Mouse (Mus musculus) layer of hippocampus, adult 9-11 months (tissue): Measurements from ENCODE around the gene Wasl.

Source experiments
- DNase-seq: peaks from one replicate; pipeline ENCODE4 v3.0.0; 2022

The Wasl gene

DNA sequence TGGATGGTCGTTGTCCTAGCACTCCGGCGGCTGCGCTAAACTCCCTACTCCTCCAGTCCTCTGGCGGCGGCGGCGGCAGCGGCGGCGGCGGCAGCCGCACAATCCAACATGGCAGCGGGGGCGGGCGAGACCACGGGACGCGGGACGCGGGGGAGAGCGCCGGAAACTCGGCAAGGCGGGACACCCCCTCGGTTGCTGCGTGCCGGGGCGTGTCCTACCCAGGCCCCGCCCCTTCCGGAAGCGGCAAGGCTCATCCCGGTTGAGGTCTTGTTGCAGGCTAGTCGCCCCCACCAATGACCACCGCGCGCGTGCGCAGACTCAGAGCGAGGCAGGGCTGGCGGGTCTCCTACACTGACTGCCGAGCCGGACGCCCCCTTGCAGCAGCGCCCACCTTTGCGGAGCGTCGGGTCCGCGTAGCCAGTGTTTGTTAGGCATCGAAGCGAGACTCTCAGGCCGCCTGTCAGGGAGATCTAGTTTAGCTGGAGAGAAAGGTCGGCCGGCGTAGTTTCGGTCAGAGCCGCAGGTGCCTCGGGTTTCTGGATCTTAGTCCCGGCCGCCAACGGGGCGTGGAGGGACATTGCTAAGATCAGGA lies at the start of gene Wasl:
Gene Wasl, minus strand, starts transcription at position 143 of the 592 bp plus-strand sequence.
- DNase-seq = peak; percentile 99

DNA sequence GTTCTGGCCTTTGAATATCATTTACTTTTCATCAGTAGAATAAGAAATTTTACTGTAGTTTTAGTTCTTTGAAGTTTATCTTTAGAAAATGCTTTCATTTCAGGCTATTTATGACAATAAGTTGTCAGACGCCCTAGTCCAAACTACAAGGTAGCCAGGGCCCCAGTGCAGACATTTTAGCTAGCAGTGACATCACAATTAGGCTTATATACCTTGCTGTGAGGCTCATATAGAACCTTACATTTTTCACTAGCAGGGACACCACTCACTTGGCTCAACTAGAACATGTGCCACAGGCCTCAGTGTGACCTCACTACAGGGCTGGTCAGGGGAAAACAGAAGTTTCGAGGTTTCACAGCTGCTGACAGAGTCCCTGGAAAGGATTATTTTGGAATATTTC lies 42.7 kb upstream of the Wasl start:
- no peak for DNase-seq

DNA sequence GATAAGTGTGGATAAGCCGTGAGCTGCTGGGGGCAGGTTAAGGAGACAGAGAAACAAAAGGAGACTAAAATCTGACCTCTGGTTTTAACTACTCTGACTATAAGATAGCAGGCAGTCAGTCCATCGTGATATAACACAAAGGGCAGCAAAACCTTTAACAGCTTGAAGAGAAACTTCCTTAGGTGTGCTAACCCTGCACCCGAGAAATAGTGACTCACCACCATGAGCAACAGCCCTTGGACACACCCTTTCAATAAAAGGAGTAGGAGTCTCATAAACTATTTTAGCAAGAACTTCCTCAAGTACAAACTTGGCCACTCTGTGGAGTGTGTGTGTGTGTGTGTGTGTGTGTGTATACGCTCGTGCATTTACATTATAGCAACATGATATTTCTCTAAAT lies 42.3 kb upstream of the Wasl start:
- DNase-seq = no peak

DNA sequence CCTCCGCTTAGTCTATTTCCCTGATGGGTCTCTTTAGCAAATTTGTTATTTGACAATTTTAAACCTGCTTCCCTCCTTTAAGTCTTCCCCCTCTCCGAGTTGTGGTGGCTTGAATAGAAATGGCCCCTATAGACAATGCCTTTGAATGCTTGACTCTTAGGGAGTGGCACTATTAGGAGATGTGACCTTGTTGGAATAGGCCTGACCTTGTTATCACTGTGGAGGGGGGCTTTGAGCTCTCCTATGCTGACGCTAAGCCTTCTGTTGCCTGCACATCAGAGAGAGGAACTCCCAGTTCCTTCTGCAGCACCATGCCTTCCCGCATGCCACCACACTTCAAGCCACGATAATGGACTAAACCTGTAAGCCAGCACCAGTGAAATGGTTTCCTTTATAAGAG lies 32.4 kb upstream of the Wasl start:
- no peak for DNase-seq

DNA sequence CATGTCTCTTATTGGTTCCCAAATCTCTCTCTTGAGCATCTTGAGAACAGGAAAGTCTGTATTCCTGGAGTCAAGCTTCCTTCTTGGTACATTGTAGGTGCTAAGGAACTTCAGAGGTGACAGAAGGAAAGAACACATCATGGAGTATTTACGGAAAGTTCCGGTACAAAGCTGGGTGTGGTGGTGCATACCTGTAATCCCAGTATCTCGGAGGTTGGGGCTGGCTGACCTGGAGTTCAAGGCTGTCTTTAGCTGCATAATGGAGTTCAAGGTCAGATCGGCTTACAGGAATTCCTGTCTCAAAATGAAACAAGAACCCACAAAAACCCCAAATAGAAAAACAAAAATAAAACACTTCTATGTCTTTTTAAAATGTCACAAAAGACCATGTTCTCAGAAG lies 31.3 kb upstream of the Wasl start:
- no peak for DNase-seq

DNA sequence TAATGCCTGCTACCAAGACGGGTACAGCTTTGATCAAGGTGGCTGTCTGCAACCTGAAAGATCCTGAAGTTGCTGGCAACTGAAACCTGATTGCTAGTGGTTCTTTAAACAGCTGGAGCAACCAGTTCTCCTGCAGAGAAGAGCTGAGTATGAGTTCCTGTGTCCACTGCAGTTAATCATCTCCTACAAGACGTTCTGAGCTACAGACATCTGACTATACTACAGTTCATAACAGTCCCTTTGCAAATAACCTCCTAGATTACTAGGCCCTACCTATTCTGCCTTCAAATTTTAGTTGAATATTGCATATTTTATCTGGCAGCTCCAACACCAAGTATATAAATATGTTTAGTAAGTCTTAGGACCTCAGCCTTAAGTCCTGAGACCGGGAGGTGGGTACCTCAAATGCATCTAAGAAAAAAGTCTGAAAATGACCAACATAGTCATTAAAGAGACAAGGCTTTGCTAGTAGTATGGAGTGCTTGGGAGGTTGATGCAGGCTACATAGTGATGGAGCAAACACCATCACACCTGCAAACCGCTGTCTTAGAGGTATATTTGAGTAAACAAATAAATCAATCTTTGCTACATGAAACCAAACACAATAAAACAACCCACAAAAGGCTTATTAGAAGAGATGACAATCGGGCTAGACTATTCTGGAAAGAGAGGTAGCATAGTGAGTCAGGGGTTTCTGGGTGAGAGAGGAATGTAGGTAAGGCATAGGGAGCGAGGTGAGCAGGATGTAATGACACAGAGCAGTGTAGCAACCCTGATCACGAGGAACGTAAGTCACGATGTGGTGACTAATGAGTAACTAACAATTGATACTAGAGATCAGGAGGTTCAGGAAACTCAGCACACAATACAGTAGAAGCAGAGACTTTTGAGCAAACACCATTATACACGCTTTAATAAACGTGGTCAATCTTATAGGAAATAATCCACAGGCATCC lies 29.9 kb upstream of the Wasl start:
- no peak for DNase-seq

DNA sequence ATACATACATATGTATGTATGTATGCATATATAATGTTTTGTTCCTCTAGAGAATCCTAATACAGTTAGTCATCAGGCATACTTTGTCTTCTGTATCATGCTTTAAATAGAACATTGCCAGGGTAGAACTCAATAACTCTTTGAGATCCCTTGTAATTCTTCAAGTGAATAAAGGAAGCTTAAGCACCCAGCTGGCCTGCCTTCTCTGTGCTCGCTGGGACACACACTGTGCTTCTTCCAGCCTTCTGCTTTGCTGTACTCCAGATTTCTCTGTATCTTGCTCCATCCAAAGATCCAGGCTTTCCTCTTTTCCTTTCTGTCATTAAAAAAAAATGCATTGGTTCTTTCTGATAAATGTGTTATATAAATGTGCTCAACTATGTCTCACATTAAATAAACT lies 23.1 kb upstream of the Wasl start:
- DNase-seq = peak; percentile 57

DNA sequence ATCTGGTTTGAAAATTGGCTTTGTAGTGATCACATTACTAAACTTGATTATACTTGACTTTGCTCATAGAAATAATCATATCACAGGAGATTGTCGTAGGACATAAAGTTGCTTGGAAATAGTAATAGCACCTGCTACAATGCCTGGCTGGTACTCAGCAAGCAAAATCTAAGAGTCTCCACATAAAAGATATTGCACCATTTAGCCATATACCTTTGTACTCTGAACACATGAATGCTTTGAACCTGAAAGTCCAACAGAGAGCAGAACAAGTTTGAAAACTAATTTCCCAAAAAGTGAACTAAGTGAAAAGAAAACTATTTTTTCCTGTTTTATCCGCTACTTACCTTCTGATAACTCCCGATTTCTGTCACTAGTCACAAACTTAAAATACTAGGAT lies 18.3 kb upstream of the Wasl start:
- no peak for DNase-seq

DNA sequence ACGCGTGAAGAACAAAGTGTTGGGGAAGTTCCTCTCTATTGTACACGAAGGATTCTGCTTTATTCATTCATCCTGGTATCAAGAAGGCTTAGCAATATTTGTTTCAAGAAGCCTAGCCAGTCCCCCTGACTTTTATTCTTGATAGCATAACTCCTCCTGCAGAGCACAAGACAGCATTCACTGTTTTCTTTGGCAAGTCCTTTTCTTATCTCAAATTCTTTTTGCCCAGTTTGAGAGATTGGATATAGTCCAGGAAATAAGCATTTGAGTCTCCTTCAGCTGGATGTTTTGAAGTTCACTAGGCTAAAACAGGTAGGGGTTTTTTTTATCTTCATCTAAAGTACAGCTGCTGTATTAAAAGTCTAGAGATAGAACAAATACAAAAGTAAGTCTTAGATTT lies 3.0 kb upstream of the Wasl start:
- DNase-seq = no peak

DNA sequence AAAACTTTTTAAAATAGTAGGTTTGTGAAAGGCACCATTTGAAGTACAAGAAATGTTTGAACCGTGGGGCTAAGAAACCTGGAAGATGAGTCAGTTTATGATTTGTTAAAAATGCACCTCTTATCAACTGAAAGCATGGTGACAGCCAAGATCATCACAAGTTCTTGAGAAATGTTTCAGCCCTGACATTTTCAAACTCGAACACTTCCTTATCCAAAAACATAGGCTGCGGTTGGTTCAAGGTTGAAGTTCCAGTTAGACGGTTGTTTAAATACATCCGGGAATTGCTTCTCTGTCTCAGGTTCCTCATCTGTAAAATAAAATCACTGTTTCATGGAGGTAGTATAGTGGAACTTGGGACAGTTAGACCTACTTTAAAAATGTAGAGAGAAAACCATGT lies 1.4 kb upstream of the Wasl start:
- DNase-seq = no peak

DNA sequence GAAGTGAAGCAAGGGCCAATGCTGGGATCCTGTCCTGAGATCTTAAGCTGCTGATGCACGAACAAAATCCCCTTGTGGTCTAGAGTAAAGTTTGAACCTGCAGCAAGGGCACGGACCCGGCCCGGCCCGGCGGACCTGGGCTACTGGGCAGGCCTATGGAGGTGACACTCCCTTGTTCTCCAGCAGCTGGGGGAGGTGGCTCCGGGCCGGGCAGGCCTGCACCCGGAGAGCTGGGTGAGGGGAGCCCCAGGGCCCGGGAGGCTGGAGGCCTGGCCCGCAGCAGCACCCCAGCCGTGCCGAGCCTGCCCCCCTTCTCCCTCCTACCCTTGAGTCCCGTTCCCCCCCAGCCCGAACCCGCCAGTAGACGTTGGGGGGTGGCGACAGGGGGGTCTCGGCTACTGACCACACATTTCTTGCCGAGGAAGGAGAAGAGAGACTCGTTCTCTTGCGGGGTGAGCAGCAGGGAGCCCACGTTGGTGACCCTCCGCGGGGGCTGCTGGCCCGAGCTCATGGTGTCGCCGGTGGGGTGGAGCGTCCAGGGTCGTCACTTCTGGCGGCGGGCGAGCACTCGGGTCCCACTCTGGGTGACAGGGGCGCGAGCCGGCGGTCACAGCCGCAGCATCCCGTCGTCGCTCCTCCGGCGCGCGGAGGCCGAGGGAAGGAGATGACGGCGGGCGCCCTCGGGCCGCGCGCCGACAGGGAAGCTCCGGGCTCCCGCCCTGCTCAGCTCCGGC lies 509 bp downstream of the Wasl start:
- DNase-seq = peak; percentile 30

DNA sequence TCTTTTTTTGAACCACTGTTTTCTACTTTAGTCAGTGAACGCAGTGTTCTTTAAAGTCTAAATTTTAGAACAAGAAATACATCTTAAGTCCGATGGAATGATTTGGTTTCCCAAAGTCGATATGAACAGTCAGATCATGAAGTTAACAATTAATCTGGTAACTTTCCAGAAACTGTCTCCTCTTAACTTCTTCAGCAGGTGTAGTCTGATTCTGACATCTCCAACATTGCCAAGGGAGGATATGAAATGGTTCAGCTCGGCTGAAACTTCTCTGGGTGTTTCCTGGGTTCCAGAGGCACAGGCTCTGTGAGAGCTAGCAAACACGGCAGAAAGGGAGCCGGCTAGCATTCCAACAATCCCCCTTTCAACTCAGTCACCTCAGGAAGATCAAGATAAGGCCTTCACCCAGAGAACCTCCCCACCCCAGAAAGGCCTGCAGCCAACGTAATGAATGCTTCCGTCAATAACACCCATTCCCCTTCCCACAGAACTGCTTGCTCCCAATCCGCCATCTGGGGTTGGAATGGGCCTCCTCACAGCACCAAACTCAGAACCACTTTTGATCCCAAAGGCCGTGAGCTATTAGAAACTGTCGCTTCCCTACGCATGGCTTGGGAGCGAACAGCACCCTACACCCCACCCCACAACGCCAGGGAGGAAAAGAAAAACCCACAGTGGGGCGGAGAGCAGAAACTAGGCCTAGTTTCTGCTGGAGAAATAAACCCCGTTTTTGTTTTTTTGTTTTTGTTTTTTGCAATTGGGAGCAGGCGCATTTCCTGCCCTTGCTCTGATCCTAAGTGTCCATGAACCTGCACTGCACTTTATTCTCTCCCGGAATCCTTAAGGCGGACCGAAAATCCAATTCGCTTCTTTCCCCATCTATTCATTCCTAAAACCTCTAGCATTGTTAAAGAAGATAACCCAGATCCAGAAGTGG lies 1.3 kb downstream of the Wasl start:
- DNase-seq = no peak

DNA sequence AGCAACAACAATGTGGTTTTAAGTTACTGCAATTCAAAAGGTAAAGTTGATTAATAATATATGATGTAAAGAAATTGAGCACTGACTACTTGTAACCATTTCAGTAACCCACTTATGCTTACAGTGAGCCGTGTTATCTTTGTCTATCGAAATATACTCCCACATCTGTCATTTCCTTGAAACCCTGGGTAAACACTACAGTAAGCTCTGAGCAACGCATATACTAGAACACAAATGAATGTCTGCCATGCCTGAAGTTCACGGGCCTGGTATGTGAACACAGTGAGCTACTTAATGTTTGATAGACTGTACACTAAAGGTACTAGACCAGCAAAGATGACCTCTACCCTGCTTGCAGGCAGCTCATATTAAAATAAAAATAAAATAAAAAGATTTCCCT lies 2.3 kb downstream of the Wasl start:
- no peak for DNase-seq

DNA sequence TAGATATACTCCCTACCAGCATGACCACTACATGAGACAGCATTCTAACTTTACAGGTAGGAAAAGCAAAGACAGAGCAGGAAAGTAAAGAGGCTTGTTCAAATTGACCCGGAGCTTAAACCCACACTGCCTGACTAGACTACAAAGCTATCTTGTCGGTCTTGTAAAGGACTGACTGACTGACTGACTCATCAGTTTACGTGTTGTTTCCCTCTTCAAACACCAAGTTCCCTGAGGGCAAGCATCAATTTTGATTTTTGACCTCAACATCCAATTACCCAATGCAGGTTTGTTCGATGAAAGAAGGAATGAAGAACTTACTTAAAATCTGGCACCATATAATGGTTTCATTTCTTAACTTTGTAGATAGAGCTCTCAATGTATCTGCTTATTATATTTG lies 2.9 kb downstream of the Wasl start:
- DNase-seq = no peak

DNA sequence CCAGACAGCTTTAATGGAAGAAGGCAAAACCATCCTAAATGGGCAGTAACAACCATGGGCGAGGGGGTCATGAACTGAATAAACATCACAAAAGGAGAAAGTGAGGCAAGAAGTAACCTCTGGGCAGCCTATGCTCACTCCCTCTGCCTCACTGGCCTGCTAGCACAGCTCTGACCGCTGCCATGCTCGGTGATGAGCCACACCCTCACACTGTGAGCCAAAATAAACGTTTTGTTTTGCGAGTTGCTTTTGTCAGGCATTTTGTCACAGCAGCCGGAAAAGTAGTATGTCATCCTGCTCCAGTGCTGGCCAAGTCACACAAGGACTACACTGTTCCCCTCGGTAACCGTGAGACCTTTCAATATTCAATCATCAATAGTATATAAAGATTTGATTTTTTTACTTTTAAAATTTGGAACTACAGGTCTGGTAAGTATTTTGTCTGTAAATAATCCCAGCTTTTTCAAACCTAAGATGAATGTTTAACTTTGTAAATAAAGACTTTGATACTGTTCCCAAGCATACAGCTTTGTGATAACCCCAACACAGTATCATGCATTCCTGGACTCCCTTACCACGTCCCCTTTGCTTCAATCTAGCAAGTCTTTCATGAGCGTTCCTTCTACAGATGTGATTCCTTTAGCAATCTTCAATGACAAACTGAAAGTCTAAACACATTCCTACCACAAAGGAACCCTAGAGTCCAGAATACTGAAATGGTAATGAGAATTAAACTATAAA lies 7.0 kb downstream of the Wasl start:
- no peak for DNase-seq

DNA sequence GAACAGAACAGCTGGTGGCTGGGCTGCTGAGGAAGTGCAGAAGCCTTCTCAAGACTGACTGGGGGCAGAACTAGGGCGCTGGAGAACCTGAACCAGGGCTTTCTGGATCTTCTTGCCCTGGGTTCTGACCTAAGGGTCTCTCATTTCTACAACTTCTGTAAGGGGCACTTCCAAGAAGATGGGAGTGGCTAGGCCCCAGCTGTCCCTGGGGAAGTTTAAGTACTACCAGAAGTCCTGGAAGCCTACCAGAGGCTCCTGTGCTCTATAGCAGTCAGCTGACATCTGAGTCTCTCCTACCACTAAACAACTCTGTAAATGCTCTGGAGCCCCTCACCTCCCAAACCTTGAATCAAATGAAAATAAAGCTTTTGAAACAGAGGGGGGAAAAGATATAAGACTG lies 8.7 kb downstream of the Wasl start:
- no peak for DNase-seq

DNA sequence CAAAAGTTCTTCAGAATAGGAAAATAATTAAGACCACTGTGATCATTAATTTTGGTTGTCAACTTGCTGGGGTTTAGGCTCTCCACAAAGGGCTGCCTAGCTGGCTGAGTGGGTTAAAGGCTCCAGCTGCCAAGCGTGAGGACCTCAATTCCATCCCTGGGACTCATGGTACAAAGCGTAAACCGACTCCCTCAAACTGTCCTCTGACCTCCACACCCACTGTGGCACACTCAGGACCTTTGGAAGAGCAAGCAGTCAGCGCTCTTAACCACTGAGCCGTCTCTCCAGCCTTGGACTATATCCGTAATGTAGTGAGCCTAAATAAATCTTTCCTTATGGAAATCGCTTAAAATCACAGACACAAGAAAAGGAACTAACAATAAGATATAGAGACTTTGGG lies 13.3 kb downstream of the Wasl start:
- DNase-seq = no peak

DNA sequence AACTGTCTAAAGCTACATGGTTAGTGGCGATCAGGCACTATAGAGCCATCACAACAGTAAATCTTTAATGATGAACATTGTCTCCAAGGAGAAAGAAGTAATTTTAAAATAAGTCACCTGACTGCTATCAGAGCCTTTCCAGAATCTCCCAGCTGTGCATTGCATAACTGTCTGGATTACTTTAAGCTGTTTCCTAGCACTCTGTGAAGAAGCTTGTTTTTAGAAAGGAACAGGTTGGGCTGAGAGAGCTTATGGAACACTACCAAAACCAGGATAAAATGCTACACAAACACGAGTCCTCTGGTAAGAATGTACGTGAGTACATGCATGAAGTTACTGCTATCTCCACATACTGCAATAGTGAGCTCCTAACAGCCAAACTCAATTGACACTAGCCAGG lies 14.1 kb downstream of the Wasl start:
- no peak for DNase-seq

DNA sequence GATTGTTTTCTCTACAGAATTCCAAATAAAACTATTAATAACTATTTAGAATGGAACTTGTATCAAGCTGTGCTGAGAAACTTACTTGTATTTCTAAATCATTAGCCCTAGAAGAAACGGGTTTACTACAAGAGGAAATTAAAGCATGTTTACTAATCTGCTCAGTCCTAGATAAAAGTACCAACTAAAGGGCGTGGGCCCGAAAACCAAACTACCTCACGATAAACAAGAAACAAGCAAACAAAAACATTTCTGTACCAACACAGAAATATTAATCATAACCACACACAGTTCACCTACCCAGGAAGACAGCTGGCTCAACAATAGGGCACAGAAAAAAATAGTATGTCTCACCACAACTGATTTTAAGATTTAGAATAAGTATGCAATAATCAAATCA lies 16.4 kb downstream of the Wasl start:
- no peak for DNase-seq

DNA sequence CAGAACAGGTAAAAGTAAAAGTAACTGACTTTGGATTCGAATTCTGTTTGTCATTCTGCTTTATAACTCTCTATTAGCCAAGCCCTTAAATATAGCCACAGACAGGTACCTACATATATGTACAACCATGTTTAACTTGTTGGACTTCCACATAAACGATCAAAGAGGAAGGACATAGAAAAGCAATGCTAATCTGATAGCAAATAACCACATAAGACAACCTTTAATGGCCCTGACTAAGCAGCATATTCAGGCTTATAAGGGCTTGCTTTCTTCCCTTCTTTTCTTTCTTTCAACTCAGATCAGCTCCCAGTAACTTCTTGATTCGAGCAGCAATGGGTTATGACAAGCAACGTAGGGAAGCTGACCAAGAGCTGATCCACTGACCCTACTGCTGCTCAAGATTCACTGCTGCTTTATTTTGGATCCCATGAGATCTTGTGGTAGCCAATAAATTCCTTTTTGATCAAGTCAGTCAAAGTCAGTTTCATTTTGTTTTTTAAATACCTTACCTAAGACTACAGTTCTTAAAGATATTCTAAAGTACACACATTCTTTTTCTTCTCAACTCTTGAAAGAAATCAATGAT lies 17.6 kb downstream of the Wasl start:
- DNase-seq = no peak

DNA sequence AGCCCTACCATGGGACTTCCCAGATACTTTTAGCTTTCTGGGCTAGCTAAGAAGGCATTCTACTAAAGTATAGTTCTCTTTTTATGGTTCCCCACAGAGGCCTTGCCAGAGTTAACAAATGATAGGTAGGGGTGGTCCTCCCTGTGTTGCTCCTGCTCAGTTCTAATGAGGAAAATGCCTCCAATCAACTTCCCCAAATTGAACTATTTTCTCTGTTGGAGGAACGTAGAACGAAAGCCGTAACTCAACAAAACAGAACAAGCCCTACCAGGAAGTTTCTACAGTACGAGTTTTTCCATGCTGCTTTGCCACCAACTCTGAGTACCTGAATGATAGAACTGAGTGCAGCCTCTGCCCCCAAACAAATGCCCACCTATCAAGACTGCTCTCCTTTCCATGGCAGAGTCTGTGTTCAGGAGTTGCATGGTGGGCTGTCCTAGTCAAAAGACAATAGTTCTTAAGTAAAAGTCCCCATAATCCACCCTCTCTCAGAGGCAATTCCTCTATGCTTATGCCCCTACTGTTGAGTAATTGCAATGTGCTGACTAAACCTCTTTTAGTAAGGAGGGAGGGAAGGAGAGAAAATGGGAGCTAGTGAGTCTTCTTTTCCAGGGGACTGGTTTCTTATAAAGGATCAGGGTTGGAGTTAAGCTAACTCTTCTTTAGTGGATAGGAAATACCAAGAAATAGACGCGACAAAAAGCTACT lies 19.3 kb downstream of the Wasl start:
- DNase-seq = no peak
